Mouse (Mus musculus) neural tube, embryonic 11.5 days (tissue): ENCODE data around the gene Srprb. TPM values are rescaled to one million over a fixed set of nuclear protein-coding genes. Genes with fewer than 3 reads are reported as not detected.

Experiments
- ATAC-seq: fragments of 200-750 bp; cut with Nextera tagmentation; 2 replicates; pipeline ENCODE4 v1.8.0; 2017; ENCODE audit warnings: moderate number of reproducible peaks, mild to moderate bottlenecking, moderate TSS enrichment, moderate library complexity; ENCODE audit not compliant: insufficient read depth, low FRiP score, low TSS enrichment
- DNase-seq: peaks from one replicate; pipeline ENCODE4 v3.0.0-alpha.2; 2015; ENCODE audit warnings: low spot score
- H3K27ac ChIP-seq: fragments of 300-500 bp; sonication (generic); 2 replicates; pipeline ENCODE4 v1.5.1; 2014; ENCODE audit warnings: low read depth, mild to moderate bottlenecking, low read length
- H3K27me3 ChIP-seq: fragments of 300-500 bp; sonication (generic); 2 replicates; pipeline ENCODE4 v1.6.1; 2014; ENCODE audit warnings: mild to moderate bottlenecking, low read length, mixed read lengths; ENCODE audit not compliant: control insufficient read depth, insufficient read depth
- H3K36me3 ChIP-seq: fragments of 300-500 bp; sonication (generic); 2 replicates; pipeline ENCODE4 v1.6.1; 2014; ENCODE audit warnings: mild to moderate bottlenecking, low read length, moderate library complexity, mixed read lengths; ENCODE audit not compliant: control insufficient read depth, insufficient read depth
- H3K4me1 ChIP-seq: fragments of 300-500 bp; sonication (generic); 2 replicates; pipeline ENCODE4 v1.6.1; 2014; ENCODE audit warnings: low read length, mixed read lengths; ENCODE audit not compliant: control insufficient read depth, insufficient read depth
- H3K4me2 ChIP-seq: fragments of 300-500 bp; sonication (generic); 2 replicates; pipeline ENCODE4 v1.6.1; 2014; ENCODE audit warnings: low read depth, mild to moderate bottlenecking, moderate library complexity
- H3K4me3 ChIP-seq: fragments of 300-500 bp; sonication (generic); 2 replicates; pipeline ENCODE4 v1.5.1; 2014; ENCODE audit warnings: low read depth, low read length
- H3K9ac ChIP-seq: fragments of 300-500 bp; sonication (generic); 2 replicates; pipeline ENCODE4 v1.6.1; 2014; ENCODE audit warnings: mild to moderate bottlenecking, low read length
- H3K9me3 ChIP-seq: fragments of 300-500 bp; sonication (generic); 2 replicates; pipeline ENCODE4 v1.6.1; 2016; ENCODE audit warnings: low read length; ENCODE audit not compliant: control insufficient read depth
- WGBS: fragments of 180-500 bp; shearing (Covaris S2); extraction: QIAGEN DNeasy Blood & Tissue Kit; methylation state at CpG from one replicate; pipeline ENCODE4 v1.1.7; 2014; 5-methylcytosine and 5-hydroxymethylcytosine counted together
- polyA plus RNA-seq: library from polyadenylated mRNA; unstranded; fragments of >200 nt; fragmentation: Nextera tagmentation; extraction: Ambion mirVana; gene quantifications from 2 replicates; pipeline ENCODE4 v1.2.1, GENCODE M21; 2014

Srprb gene
- polyA plus RNA-seq, 1 experiment from 2014 or later: 71.8 TPM

DNA sequence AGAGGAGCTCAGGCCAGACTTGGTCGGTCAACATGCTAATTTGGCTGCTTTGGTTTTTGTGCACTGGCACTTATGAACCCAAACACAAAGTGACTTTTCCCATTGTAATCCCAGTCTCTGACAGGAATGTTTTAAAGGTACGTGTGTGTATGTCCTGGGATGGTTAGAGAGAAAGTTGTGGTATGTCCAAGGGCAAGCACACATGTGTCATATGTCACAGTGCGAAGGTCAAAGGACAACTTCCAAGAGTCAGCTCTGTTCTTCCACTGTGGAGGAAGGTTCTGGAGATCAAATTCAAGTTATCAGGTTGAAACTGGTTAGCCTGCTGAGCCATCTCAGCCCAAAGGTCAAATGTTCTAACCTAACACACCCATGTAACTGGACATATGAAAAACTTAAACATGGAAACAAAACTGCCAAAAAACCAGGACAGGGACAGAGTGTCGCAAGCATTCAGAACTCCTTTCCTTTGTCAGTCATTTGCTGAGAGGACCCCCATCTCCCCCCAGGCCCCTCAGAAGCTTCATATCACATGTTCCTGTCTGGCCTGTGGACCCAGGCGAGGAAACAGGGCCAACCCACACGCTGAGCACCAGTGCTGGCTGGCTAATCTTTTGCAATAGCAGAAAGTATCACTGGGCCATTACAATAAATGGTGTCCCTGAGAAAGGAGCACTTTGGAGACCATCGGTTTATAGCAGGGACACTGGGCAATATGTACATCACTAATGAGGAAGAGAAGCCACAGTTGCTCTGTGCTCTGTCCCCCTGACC is 30.5 kb upstream of the Srprb start:
- no peak overlapping the region for H3K9ac ChIP-seq

DNA sequence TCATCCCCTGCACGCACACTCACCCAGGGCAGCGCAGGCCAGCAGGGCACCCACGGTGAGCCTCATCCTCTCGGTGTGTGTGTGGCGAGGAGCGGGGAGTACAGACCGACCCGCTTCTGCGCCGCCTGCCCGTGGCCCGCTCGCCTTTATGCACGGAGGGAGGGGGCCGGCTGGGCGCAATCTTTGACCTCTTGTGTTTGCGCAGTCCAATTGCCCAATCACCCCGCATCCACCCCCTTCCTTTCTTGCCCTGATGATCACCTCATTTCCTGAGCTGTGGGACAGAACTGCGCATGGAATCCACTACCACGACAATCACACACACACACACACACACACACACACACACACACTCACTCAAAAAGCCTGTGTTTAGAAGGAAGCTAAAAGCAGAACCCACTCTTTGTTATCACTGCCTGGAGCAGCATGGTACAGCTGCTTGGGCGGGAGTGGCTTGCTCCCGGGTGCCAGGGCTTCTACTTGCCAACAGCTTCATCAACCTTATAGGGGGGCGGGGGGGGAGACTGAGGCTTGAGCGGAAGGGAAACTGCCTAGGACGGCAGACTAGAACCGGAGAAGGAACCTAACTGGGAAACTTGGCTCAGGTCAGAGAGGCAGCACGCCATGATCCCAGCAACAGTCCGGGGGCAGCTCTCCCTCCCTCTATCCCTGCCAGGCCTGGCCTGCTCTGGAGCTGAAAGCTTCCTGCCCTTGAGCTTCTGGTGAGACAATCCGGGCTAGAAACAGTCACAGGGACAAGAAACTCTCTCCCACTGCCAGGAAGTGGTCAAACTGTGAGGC is 28.4 kb upstream of the Srprb start, which contains the start of the genes Gm20425 and Trf:
Gene Gm20425 (minus strand): TSS at position 157 of the 801 bp plus-strand sequence.
Gene Trf (minus strand): TSS at position 294 of the 801 bp plus-strand sequence.
- Histone ChIP-seq H3K4me3 (0 out of 2 replicates have a peak within 1 kb of the TSS, but pooled peaks have one; percentile 8), H3K9me3 (no peaks in the 10 kb centered on the region), H3K4me2 (peak within 1 kb of the TSS; percentile 29), H3K27ac (no peak within 1 kb of the TSS), H3K27me3 (no peaks in the 10 kb centered on the region), H3K4me1 (no peaks in the 10 kb centered on the region), H3K36me3 (no peaks in the 10 kb centered on the region), H3K9ac (peak within 1 kb of the TSS; percentile 51)
- WGBS: 48% methylated on average over 28 of the region's 29 CpGs
- peak; percentile 27 for DNase-seq
- ATAC-seq: no peak; the same call in 1 of the 2 replicates

More for the DNA sequence above, 30.5 kb upstream of the Srprb start:
- WGBS: 92% methylated on average over 7 of the region's 7 CpGs
- Histone ChIP-seq H3K4me3 (no peak overlapping the region), H3K9me3 (no peaks in the 10 kb centered on the region), H3K4me2 (no peak overlapping the region), H3K36me3 (no peaks in the 10 kb centered on the region), H3K27me3 (no peaks in the 10 kb centered on the region), H3K27ac (no peak overlapping the region), H3K4me1 (no peaks in the 10 kb centered on the region)
- ATAC-seq (no peak), DNase-seq (no peak)

DNA sequence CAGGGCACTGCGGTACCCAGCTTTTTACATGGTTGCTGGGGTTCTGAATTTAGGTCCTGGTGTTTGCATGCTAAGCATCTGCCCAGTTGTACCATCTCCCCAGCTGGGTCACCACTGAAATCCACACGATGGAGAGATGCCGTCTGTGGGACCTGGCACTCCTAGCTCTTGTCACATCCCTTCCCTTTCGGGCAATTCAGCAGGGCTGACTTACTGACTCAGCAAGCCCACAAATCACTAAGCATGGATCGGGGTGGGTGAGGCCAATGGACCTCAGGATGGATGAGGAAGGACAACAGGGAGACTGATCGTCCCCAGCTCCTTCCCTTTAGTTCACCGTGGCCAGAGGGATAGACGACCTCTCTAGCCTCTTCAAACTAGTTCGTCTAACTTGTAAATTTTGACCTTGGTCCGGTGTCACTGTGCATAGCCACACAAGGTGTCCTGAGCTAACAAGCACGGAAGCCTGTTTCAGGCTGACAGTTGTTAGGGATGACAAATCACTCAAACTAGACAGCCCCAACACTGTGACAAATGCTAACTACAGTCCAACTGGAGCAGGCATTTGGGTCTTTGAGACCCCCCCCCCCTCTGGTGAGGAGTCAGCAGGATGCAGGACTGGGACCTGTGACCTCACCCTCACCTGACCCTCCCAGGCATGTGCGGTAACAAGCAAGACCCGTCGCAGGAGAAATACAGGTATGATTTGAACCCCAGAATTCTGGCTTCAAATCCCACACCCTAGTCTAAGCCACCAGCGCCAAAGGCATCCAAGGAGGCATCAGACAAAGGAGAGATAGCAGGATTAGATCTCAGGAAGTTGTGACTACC is 27.3 kb upstream of the Srprb start:
- Histone ChIP-seq H3K4me2 (no peak overlapping the region), H3K27me3 (no peaks in the 10 kb centered on the region), H3K4me1 (no peaks in the 10 kb centered on the region), H3K9me3 (no peaks in the 10 kb centered on the region), H3K27ac (no peak overlapping the region), H3K9ac (no peak overlapping the region), H3K4me3 (no peak overlapping the region), H3K36me3 (no peaks in the 10 kb centered on the region)
- 81% methylated on average over 15 of the region's 15 CpGs for WGBS
- ATAC-seq: no peak
- DNase-seq: no peak

DNA sequence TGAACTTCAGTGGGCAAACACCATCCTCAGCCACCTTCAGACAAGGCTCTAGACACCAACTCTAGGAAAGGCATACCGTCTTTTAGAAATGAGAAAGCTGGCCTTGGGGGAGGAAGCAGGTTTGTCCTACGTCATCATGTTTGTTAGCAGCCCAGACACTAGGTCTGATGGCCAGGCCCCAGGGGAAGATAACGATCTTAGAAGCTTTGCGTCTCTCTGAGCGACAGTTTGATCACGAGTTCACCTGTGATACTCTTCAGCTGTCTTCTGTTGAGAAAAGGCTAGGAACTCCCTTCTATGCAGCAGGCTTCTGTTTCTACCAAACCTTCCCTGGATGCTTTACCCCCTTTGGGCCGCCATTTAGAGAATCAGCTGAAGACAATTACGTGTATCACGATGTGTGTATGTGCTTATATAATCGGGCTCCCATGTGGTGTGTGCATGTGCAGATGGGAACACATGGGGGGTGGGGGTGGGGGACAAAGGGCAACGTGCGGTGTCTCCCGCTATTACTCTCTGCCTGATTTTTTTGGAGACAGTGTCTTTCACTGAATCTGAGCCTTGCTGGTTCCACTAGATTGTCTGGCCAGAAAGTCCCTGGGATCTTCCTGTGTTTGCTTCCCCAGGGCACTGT is 26.6 kb upstream of the Srprb start:
- no peak overlapping the region for H3K9ac ChIP-seq
- ATAC-seq (no peak), DNase-seq (no peak)
- no peaks in the 10 kb centered on the region for H3K36me3 ChIP-seq
- no peaks in the 10 kb centered on the region for H3K4me1 ChIP-seq
- H3K4me3 ChIP-seq: no peak overlapping the region
- H3K27me3 ChIP-seq: no peaks in the 10 kb centered on the region
- H3K27ac ChIP-seq: no peak overlapping the region
- H3K4me2 ChIP-seq: no peak overlapping the region
- WGBS: 87% methylated on average over 13 of the region's 13 CpGs
- H3K9me3 ChIP-seq: no peaks in the 10 kb centered on the region

DNA sequence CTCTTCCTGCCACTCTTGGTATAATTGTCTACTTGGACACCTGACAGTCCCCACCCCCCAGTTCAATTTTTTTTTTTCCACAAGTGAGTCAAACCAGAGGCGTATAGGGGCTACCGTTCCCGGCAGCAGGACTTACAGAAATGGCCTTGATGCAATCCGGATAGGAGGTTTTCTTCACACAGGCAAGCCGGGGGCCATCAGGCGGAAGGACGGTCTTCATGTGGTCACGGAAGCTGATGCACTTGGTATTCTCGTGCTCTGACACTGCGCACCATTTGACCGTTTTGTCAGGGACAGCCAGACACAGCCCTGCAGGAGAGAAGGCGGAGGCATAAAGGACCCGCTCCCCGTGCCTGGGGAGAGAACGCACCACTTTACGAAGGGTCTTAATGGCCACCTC is 25.8 kb upstream of the Srprb start:
- no peaks in the 10 kb centered on the region for H3K4me1 ChIP-seq
- no peak overlapping the region for H3K9ac ChIP-seq
- 85% methylated on average over 16 of the region's 16 CpGs for WGBS
- no peak overlapping the region for H3K4me3 ChIP-seq
- H3K27ac ChIP-seq: no peak overlapping the region
- no peaks in the 10 kb centered on the region for H3K36me3 ChIP-seq
- no peaks in the 10 kb centered on the region for H3K27me3 ChIP-seq
- H3K4me2 ChIP-seq: no peak overlapping the region
- ATAC-seq (no peak), DNase-seq (no peak)
- H3K9me3 ChIP-seq: no peaks in the 10 kb centered on the region

DNA sequence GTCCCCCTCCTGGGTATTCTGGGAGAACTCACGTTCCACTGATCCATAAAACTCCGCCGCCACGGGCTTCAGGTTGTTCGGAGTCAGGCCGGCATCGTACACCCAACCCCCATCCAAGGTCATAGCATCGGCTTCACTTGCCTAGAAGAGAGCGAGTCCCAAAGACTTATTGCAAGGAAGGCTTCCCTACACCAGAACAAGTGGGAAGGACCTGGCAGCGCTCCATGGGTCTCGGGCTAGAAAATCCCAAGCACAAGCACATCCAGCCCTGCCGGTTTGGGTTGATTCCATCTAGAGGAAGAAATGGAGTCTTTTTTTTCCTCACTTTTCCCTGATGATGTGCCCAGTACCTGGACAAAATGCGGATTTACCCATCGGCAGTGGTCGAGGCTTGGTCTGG is 24.9 kb upstream of the Srprb start:
- Histone ChIP-seq H3K36me3 (no peaks in the 10 kb centered on the region), H3K9me3 (no peaks in the 10 kb centered on the region), H3K4me2 (no peak overlapping the region), H3K9ac (no peak overlapping the region), H3K4me3 (no peak overlapping the region), H3K27me3 (no peaks in the 10 kb centered on the region), H3K27ac (no peak overlapping the region), H3K4me1 (no peaks in the 10 kb centered on the region)
- DNase-seq: no peak
- WGBS: 94% methylated on average over 15 of the region's 15 CpGs
- ATAC-seq: no peak

DNA sequence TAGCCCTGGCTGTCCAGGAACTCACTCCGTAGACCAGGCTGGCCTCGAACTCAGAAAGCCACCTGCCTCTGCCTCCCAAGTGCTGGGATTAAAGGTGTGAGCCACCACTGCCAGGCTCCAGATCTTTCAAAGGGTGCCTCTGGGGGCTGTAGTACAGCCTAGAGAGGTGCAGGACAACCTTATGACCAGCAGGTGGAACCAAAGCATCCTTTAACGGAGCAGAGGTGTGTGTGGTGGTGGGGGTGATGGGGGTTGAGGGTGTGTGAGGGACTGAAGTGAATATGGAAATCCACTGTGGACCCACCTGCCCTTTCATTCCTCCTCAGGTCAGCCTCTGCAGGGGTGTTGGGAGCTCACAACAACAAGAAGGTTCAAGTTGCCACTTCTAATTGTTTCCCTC is 23.5 kb upstream of the Srprb start:
- Histone ChIP-seq H3K4me1 (no peaks in the 10 kb centered on the region), H3K36me3 (no peaks in the 10 kb centered on the region), H3K4me3 (no peak overlapping the region), H3K27ac (no peak overlapping the region), H3K27me3 (no peaks in the 10 kb centered on the region), H3K9me3 (no peaks in the 10 kb centered on the region), H3K4me2 (no peak overlapping the region), H3K9ac (no peak overlapping the region)
- DNase-seq (no peak), ATAC-seq (no peak)
- WGBS: 64% methylated on average over 3 of the region's 3 CpGs

DNA sequence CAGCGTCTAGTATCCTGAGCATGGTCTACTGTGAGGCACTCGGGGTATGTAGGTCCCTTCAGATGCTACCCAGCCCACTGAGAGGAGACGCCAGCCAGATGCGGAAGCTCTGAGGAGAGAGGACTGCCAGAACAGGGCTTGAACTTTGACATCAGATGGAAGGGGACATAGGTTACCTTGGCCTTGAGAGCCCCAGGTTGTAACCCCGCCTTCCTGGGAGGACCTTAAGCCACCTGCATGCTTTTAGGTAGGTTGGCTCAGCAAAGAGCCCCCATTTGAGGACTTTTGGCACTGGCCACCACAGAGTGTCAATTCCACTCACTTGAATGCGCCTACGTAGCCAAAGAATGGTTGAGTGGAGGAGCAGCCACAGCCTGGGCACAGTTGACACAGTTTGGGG is 22.8 kb upstream of the Srprb start:
- Histone ChIP-seq H3K27me3 (no peaks in the 10 kb centered on the region), H3K9me3 (no peaks in the 10 kb centered on the region), H3K9ac (no peak overlapping the region), H3K4me3 (no peak overlapping the region), H3K27ac (no peak overlapping the region), H3K4me2 (no peak overlapping the region), H3K4me1 (no peaks in the 10 kb centered on the region), H3K36me3 (no peaks in the 10 kb centered on the region)
- ATAC-seq (no peak), DNase-seq (no peak)
- 95% methylated on average over 7 of the region's 7 CpGs for WGBS
